Mouse (Mus musculus) spleen, adult 2 months (tissue): ENCODE data around the gene Eif5a2.

Experiments
- CTCF ChIP-seq: fragments of 200-500 bp; IDR thresholded peaks from 2 replicates; pipeline ENCODE4 v1.5.1; 2011; ENCODE audit warnings: mild to moderate bottlenecking, inconsistent platforms; ENCODE audit not compliant: insufficient read depth, insufficient read length, insufficient replicate concordance; ENCODE audit errors: extremely low read depth
- POLR2A ChIP-seq: fragments of 200-500 bp; IDR thresholded peaks from 2 replicates; pipeline ENCODE4 v1.6.1; 2011; ENCODE audit warnings: low read depth, low read length, inconsistent platforms

DNA sequence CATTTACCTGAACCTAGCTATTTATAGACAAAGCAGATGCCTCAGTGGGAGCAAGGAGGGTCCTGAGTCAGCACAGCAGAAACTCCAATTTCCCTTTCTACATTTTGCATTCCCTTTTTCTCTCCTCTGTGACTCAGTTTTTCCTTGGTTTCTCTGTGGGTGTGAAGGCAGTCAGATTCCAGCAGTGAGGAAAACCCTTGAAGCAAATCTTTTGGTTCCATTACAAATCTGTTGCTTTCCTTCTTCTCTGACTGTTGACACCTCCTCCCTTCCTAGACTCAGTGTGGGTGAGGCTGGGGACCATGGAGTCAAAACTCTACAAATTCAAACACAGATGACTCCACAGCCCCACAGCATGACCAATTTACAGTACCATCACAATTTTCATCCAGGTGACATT is 66.0 kb downstream of the Eif5a2 start:
- TF ChIP-seq CTCF: no peak
- no peak for TF ChIP-seq POLR2A
